Mouse (Mus musculus): Measurements from ENCODE around the gene Armc5.

Armc5 gene

GRCm38 (mm10) chr7:128288923-128289544, 51.9 kb downstream of the Armc5 start:
- DNase-seq (ENCODE audit: low read depth, low spot score): peak; percentile 37
